ENCODE assay signal across 8 mouse cellular contexts in genomic region chr16:5049774-5050234, GRCm38 (mm10). TPM values are rescaled to one million over a fixed set of nuclear protein-coding genes. Genes with fewer than 3 reads are reported as not detected.
DNase-seq lines count a peak whose midpoint lies in the region; ATAC-seq lines count a peak whose summit lies in the region.

Glyr1 (minus strand) TSS chr16:5049863.
Ubn1 (plus strand) TSS chr16:5050057.

- peak; percentile 90 for ATAC-seq in megakaryocyte progenitor cell, adult 5-6 weeks (replicated peaks; ENCODE audit: poor library complexity)

- peak; percentile 99 for DNase-seq in adipocyte (ENCODE audit: low spot score)
- peak; percentile 100 for DNase-seq in embryo, embryonic 10 days (ENCODE audit: low spot score)
- DNase-seq in gastrocnemius, postnatal 10 days = peak; percentile 99
- DNase-seq in induced T-regulatory cell, adult 2 months (ENCODE audit: low read depth) = peak; percentile 99
- DNase-seq in left cerebral cortex, adult 9 months (ENCODE audit: low spot score in 2 of 2) = peak; percentile 98 to 99
- peak; percentile 100 for DNase-seq in right cerebral cortex, postnatal 14 days
- peak; percentile 95 to 99 for DNase-seq in urinary bladder, postnatal 36 days (ENCODE audit: low spot score in 2 of 2)

RNA-seq across cellular contexts. Expression of gene Glyr1, which starts in this region (rescaled TPM):
- 10 to 100 TPM; 44.2 to 45.6 TPM for total RNA-seq in gastrocnemius, postnatal 10 days (2021)
- 69.5 and 74.6 TPM in 2 replicates for total RNA-seq in megakaryocyte progenitor cell, adult 5-6 weeks (2015)
- 103 and 112 TPM in 2 replicates for total RNA-seq in megakaryocyte progenitor cell, adult 5-6 weeks (2017)

RNA-seq across cellular contexts. Expression of gene Ubn1, which starts in this region (rescaled TPM):
- 10 to 100 TPM; 27.1 to 33.0 TPM for total RNA-seq in gastrocnemius, postnatal 10 days (2021)
- 28.1 and 30.3 TPM in 2 replicates for total RNA-seq in megakaryocyte progenitor cell, adult 5-6 weeks (2015)
- 37.2 and 43.6 TPM in 2 replicates for total RNA-seq in megakaryocyte progenitor cell, adult 5-6 weeks (2017)

Comparison
In these comparisons a context has a peak if more than half of its experiments do, and no peak if none do; other contexts are left out.
1. Peak in every context shown above with its lines: DNase-seq and ATAC-seq.